Mouse (Mus musculus) bone marrow, adult 2 months (tissue): ENCODE results near the gene Ica1.

ENCODE experiments used
- CTCF ChIP-seq: fragments of 200-500 bp; IDR thresholded peaks from 2 replicates; pipeline ENCODE4 v1.5.1; 2011; ENCODE audit warnings: low read length, control low read depth; ENCODE audit not compliant: control insufficient read depth, insufficient read depth
- POLR2A ChIP-seq: fragments of 200-500 bp; IDR thresholded peaks from 2 replicates; pipeline ENCODE4 v1.6.1; 2011; ENCODE audit warnings: low read depth, mild to moderate bottlenecking, control low read depth, low read length, borderline replicate concordance; ENCODE audit not compliant: control insufficient read depth

DNA sequence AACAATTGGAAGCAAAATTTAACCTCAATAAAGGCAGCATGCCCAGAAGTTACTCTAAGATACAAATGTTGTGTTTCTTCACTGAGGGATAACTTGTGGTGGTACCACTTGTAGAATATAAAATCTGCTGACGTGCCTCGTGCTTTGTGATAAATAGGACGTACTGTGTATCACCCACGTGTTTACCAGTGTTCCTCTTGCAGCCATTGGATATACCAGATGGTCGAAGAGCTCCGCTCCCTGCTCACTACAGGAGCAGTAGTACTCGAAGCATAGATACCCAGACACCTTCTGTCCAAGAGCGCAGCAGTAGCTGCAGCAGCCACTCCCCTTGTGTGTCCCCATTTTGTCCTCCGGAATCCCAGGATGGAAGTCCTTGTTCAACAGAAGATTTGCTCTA, 195.9 kb downstream of the Ica1 start:
- TF ChIP-seq CTCF: no peak
- TF ChIP-seq POLR2A: no peak
